Mouse (Mus musculus): ENCODE measurements at regions not wholly inside any gene's neighbourhood (a gene's known extent, or its start where the extent isn't known, plus 50 kb on each side); places are given as distances from the start of the nearest gene placed in this dataset.

DNA sequence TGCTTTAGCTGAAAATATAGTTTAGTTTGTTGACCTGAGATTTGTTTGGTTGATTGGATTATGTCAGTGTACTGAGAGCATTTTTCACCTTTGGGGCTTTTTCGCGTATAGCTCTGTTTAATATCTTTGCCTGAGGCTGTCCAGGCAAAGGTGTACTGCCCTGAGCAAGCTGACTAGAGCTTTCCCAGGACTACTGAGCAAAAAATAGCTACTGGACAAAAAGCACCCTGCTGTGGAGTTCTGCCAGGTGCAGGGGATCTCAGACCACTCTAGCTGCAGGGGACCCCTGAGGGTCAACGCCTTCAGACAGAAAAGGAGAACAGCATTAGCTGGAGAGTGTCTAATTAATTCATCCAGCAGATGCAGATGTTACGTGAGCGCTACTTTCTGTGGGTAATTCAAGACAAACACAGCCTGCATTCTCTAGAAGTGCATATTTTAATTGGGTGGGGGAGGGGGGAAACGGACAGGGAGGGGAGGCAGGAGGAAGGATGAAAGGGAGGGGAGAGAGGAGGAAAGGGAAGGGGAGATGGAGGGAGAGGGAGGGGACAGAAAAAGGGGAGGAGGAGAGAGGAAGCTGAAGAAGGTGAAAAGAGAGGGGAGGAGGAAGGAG, 61.7 kb downstream of the Thnsl1 start:
- H3K36me3 ChIP-seq (ENCODE audit: control insufficient read depth in 1 of 2, insufficient read depth in 2 of 2, low read length in 2 of 2), result no peaks in the 10 kb centered on the region
- no peaks in the 10 kb centered on the region for H3K9me3 ChIP-seq (replicated peaks; ENCODE audit: insufficient read depth, low read length)
- no peaks in the 10 kb centered on the region for H3K27me3 ChIP-seq (ENCODE audit: control insufficient read depth in 1 of 2, insufficient read depth in 2 of 2, low read length in 2 of 2)
- no peak for TF ChIP-seq ELF1 (IDR thresholded peaks at IDR 0.05; ENCODE audit: low read depth, low read length)
- no peak for TF ChIP-seq BHLHE40 (IDR thresholded peaks at IDR 0.05; ENCODE audit: borderline replicate concordance, low read depth, low read length)
- no peak for TF ChIP-seq TBP (IDR thresholded peaks at IDR 0.05; ENCODE audit: low read depth, low read length)
- TF ChIP-seq USF2 (IDR thresholded peaks at IDR 0.05; ENCODE audit: borderline replicate concordance in 1 of 2, insufficient read depth in 1 of 2, low read depth in 1 of 2, low read length in 2 of 2), result no peak
- TF ChIP-seq EP300 (IDR thresholded peaks at IDR 0.05; ENCODE audit: low read depth in 1 of 2, low read length in 2 of 2), result no peak
- TF ChIP-seq GABPA (IDR thresholded peaks at IDR 0.05; ENCODE audit: low read depth, low read length), result no peak
- TF ChIP-seq MAFK (IDR thresholded peaks at IDR 0.05; ENCODE audit: borderline replicate concordance, low read depth, low read length), result no peak
- no peak for TF ChIP-seq MYC (IDR thresholded peaks at IDR 0.05; ENCODE audit: low read depth, low read length)
- TF ChIP-seq KAT2A (conservative IDR thresholded peaks at IDR 0.05; ENCODE audit: low read depth, low read length), result no peak
- no peak for TF ChIP-seq NELFE (IDR thresholded peaks at IDR 0.05; ENCODE audit: low read depth, low read length)
- no peak for TF ChIP-seq HCFC1 (IDR thresholded peaks at IDR 0.05; ENCODE audit: low read depth, low read length)
- no peak for TF ChIP-seq CHD1 (IDR thresholded peaks at IDR 0.05; ENCODE audit: low read depth, low read length)
- no peaks in the 10 kb centered on the region for H3K4me1 ChIP-seq (ENCODE audit: control insufficient read depth in 1 of 2, insufficient read depth in 2 of 2, low read length in 2 of 2)
- no peak overlapping the region for H3K27ac ChIP-seq (ENCODE audit: control insufficient read depth, low read depth, low read length)
- DNase-seq (ENCODE audit: low read depth, low spot score), result no peak
- no peaks in the 10 kb centered on the region for H3K79me2 ChIP-seq (ENCODE audit: control insufficient read depth, insufficient read depth, low read length, poor library complexity)
- no peak overlapping the region for H3K4me3 ChIP-seq (ENCODE audit: control insufficient read depth in 1 of 2, insufficient read depth in 1 of 2, low read depth in 2 of 2, low read length in 2 of 2)
- no peak overlapping the region for H3K9ac ChIP-seq (ENCODE audit: control insufficient read depth, low read depth, low read length, poor library complexity, severe bottlenecking)

DNA sequence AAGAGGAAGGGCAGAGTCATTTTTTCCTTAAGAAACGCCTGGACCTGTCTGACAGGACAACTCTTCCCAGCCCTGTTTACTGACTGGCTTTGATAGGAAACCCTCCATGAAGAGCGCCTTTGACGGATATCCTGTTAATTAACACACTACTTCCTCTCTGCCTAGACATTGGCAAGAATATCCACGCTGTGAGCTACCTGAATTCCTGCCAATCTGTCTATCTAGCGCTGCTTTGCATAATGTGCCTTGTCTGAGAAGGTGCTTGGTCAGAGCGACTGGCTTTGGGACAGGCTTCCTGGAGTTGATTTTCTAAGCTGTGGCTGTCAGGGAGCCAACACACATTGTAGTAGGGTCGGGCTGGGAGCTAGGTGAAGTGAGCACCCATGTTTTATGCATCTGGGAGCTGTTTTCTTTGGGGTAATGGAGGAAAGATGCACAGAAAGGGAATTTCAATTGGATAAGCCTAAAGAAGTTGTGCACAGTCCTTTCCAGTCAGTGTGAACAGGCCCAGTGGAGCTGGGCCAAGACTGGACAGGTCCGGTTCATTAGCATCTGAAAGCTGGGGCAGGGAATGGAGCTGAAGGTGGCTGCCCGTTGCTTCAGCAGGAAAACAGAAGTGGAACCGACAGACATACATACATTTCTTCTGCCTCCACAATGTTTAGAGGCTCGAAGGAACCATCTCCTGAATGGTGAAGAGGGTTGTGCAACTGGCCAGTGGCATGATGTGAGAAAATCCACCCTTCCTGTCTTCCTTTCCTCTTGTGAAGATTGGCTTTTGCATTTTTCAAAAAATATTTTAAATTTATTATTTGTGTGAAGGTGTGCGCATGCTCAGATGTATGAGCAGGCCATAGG, 64.7 kb downstream of the Thnsl1 start:
- Histone ChIP-seq H3K79me2 (ENCODE audit: control insufficient read depth, insufficient read depth, low read length, poor library complexity) (no peaks in the 10 kb centered on the region), H3K27me3 (ENCODE audit: control insufficient read depth in 1 of 2, insufficient read depth in 2 of 2, low read length in 2 of 2) (no peaks in the 10 kb centered on the region), H3K27ac (ENCODE audit: control insufficient read depth, low read depth, low read length) (no peak overlapping the region), H3K4me1 (ENCODE audit: control insufficient read depth in 1 of 2, insufficient read depth in 2 of 2, low read length in 2 of 2) (no peaks in the 10 kb centered on the region), H3K9ac (ENCODE audit: control insufficient read depth, low read depth, low read length, poor library complexity, severe bottlenecking) (no peak overlapping the region), H3K4me3 (ENCODE audit: control insufficient read depth in 1 of 2, insufficient read depth in 1 of 2, low read depth in 2 of 2, low read length in 2 of 2) (no peak overlapping the region), H3K36me3 (ENCODE audit: control insufficient read depth in 1 of 2, insufficient read depth in 2 of 2, low read length in 2 of 2) (no peaks in the 10 kb centered on the region), H3K9me3 (replicated peaks; ENCODE audit: insufficient read depth, low read length) (no peaks in the 10 kb centered on the region)
- TF ChIP-seq JUND (IDR thresholded peaks at IDR 0.05; ENCODE audit: low read depth, low read length) (no peak), GATA1 (IDR thresholded peaks at IDR 0.05; ENCODE audit: low read depth, low read length) (no peak), TAL1 (IDR thresholded peaks at IDR 0.05; ENCODE audit: low read length) (no peak), KAT2A (conservative IDR thresholded peaks at IDR 0.05; ENCODE audit: low read depth, low read length) (no peak), UBTF (IDR thresholded peaks at IDR 0.05; ENCODE audit: borderline replicate concordance, insufficient read depth, low read depth, low read length) (no peak), MAFK (IDR thresholded peaks at IDR 0.05; ENCODE audit: borderline replicate concordance, low read depth, low read length) (no peak), NELFE (IDR thresholded peaks at IDR 0.05; ENCODE audit: low read depth, low read length) (no peak), MXI1 (IDR thresholded peaks at IDR 0.05; ENCODE audit: low read depth, low read length) (no peak), USF1 (IDR thresholded peaks at IDR 0.05; ENCODE audit: low read depth, low read length) (no peak), MYC (IDR thresholded peaks at IDR 0.05; ENCODE audit: low read depth, low read length) (no peak), ZC3H11A (IDR thresholded peaks at IDR 0.05; ENCODE audit: low read depth, low read length) (no peak), CHD2 (IDR thresholded peaks at IDR 0.05; ENCODE audit: low read length) (no peak), POLR2AphosphoS5 (IDR thresholded peaks at IDR 0.05; ENCODE audit: borderline replicate concordance, low read depth, low read length) (no peak)
- no peak for DNase-seq (ENCODE audit: low read depth, low spot score)
